Mouse (Mus musculus): Measurements from ENCODE around the gene Lrcol1. TPM values are rescaled to one million over a fixed set of nuclear protein-coding genes. Genes with fewer than 3 reads are reported as not detected.

Gene Lrcol1
- not detected for total RNA-seq (2021)
- long read RNA-seq, experiment 1, result 0 reads
- long read RNA-seq, experiment 2, result 0 reads

GRCm38 (mm10) chr5:110344524-110344923 is at the start of gene Lrcol1:
Gene Lrcol1, plus strand, starts transcription at chr5:110344730.
- DNase-seq (ENCODE audit: low spot score in 2 of 2), result no peak

GRCm38 (mm10) chr5:110296637-110297036 is 47.9 kb upstream of the Lrcol1 start:
- DNase-seq (ENCODE audit: low spot score in 2 of 2), result no peak

GRCm38 (mm10) chr5:110300591-110300990 is 43.9 kb upstream of the Lrcol1 start:
- no peak for DNase-seq (ENCODE audit: low spot score in 2 of 2)

GRCm38 (mm10) chr5:110308861-110309260 is 35.7 kb upstream of the Lrcol1 start:
- no peak for DNase-seq (ENCODE audit: low spot score in 2 of 2)

- DNase-seq (ENCODE audit: low spot score in 2 of 2), result no peak
These were observed 31.4 kb upstream of the Lrcol1 start for GRCm38 (mm10) chr5:110313127-110313526.

- no peak for DNase-seq (ENCODE audit: low spot score in 2 of 2)
These were observed 14.0 kb upstream of the Lrcol1 start for GRCm38 (mm10) chr5:110330508-110330907.

- DNase-seq (ENCODE audit: low spot score in 2 of 2), result no peak
These were observed 5.7 kb upstream of the Lrcol1 start for GRCm38 (mm10) chr5:110338792-110339191.

GRCm38 (mm10) chr5:110342648-110343284 is 1.8 kb upstream of the Lrcol1 start, which contains the start of gene P2rx2:
Gene P2rx2, minus strand, starts transcription at chr5:110343212.
- peak; percentile 49 to 54 for DNase-seq (ENCODE audit: low spot score in 2 of 2)

- no peak for DNase-seq (ENCODE audit: low spot score in 2 of 2)
These were observed 1.0 kb downstream of the Lrcol1 start for GRCm38 (mm10) chr5:110345553-110345952.

- no peak for DNase-seq (ENCODE audit: low spot score in 2 of 2)
These were observed 2.5 kb downstream of the Lrcol1 start for GRCm38 (mm10) chr5:110347006-110347405.

GRCm38 (mm10) chr5:110354716-110355115 is 10.2 kb downstream of the Lrcol1 start:
- DNase-seq (ENCODE audit: low spot score in 2 of 2), result peak; percentile 37 to 42

GRCm38 (mm10) chr5:110357531-110358179 is 13.1 kb downstream of the Lrcol1 start:
- DNase-seq (ENCODE audit: low spot score in 2 of 2), result peak; percentile 82 to 85

- DNase-seq (ENCODE audit: low spot score in 2 of 2), result no peak
These were observed 16.9 kb downstream of the Lrcol1 start for GRCm38 (mm10) chr5:110361465-110361864.

- DNase-seq (ENCODE audit: low spot score in 2 of 2), result no peak
These were observed 18.3 kb downstream of the Lrcol1 start for GRCm38 (mm10) chr5:110362813-110363178.

- peak; percentile 75 to 77 for DNase-seq (ENCODE audit: low spot score in 2 of 2)
These were observed 18.8 kb downstream of the Lrcol1 start for GRCm38 (mm10) chr5:110363179-110363821.

GRCm38 (mm10) chr5:110363822-110364545 is 19.5 kb downstream of the Lrcol1 start:
- DNase-seq (ENCODE audit: low spot score in 2 of 2), result no peak

GRCm38 (mm10) chr5:110376802-110377433 is 32.4 kb downstream of the Lrcol1 start:
- peak; percentile 58 to 78 for DNase-seq (ENCODE audit: low spot score in 2 of 2)

GRCm38 (mm10) chr5:110378181-110378583 is 33.7 kb downstream of the Lrcol1 start:
- DNase-seq (ENCODE audit: low spot score in 2 of 2), result no peak

- DNase-seq (ENCODE audit: low spot score in 2 of 2), result no peak
These were observed 34.6 kb downstream of the Lrcol1 start for GRCm38 (mm10) chr5:110379086-110379485.

- DNase-seq (ENCODE audit: low spot score in 2 of 2), result no peak
These were observed 35.3 kb downstream of the Lrcol1 start for GRCm38 (mm10) chr5:110379823-110380222.

- no peak for DNase-seq (ENCODE audit: low spot score in 2 of 2)
These were observed 40.0 kb downstream of the Lrcol1 start for GRCm38 (mm10) chr5:110384491-110384890.
